Mouse (Mus musculus) layer of hippocampus, adult 2 months (tissue): ENCODE measurements around the gene Gfap. TPM values are rescaled to one million over a fixed set of nuclear protein-coding genes. Genes with fewer than 3 reads are reported as not detected.

Source experiments
- DNase-seq, 2 experiments: peaks; one replicate each; pipeline ENCODE4 v3.0.0; 2022; ENCODE audit warnings: low spot score in 2 of 2
- H3K27ac ChIP-seq: fragments of 200-600 bp; 2 replicates; pipeline ENCODE4 v1.8.1; 2022
- H3K4me3 ChIP-seq: fragments of 200-600 bp; 2 replicates; pipeline ENCODE4 v1.8.1; 2022; ENCODE audit warnings: mild to moderate bottlenecking
- CTCF ChIP-seq: fragments of 200-600 bp; conservative IDR thresholded peaks from 2 replicates; pipeline ENCODE4 v1.8.1; 2022; ENCODE audit warnings: antibody characterized with exemption, mild to moderate bottlenecking, moderate library complexity
- total RNA-seq, 2 experiments: library from RNA; stranded (reverse); gene quantifications; 2 replicates each; pipeline ENCODE4 v1.2.3; 2021

The Gfap gene
- total RNA-seq, 2 experiments from 2014 or later, result 332 to 341 TPM

DNA sequence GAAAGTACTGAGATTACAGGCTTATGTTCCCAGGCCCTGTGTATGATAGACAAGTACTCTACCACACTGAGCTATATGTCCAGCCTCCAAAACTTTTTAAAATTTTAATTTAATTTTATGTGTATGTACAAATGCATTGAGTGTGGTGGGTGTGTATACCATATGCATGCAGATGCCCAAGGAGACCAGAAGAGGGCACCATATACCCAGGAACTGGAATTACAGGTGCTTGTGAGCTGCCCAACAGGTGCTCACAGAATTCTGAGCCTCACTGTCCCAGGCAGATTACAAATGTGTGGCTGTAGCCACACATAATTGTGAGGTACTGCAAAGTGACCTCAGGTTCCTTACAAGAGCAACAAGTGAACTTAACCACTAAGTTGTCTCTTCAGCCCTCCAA is 47.0 kb downstream of the Gfap start:
- peak; percentile 75 for TF ChIP-seq CTCF
- H3K4me3 ChIP-seq, result no peak overlapping the region
- H3K27ac ChIP-seq, result no peak overlapping the region
- DNase-seq, result no peak

DNA sequence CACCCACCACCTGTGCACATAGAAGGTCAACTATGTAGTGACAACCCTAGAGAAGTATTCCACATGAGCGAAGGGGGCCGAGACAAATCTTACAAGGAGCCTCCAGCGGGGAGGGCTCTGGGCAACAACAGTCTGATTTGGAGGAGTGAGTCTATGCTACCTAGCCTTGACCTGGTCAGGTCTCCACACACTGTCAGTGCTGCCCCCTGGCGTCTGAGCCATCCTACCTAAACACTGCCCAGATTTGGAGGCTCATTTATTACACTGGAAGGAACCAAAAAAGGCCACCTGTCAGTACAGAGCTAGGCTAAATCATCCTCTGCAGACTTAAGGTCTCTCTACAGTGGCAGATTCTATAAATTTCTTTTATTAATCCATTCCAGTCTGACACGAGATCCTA is 48.8 kb downstream of the Gfap start:
- no peak overlapping the region for H3K4me3 ChIP-seq
- peak; percentile 79 for TF ChIP-seq CTCF
- H3K27ac ChIP-seq, result no peak overlapping the region
- DNase-seq, result peak in 1 of 2 experiments; percentile 33

DNA sequence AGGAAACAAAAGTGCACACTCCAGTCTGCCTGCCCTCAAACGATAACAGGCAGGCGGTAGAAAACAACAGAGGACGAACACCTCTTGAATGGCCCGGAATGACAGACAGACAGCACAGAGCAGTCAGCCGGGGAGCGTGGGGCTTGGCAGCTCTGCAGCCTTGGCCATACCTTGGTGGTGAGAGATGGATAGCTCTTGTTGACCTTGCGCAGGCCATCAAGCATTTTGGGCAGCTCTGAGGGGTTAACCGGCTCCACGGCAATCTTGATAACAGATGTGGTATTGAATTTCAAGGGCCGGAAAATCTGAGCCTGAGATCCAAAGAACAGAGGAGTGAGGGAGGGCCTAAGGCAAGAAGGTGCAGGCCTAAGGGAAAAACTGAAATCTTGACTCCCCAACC is 54.8 kb downstream of the Gfap start:
- no peak for TF ChIP-seq CTCF
- H3K4me3 ChIP-seq, result no peak overlapping the region

DNA sequence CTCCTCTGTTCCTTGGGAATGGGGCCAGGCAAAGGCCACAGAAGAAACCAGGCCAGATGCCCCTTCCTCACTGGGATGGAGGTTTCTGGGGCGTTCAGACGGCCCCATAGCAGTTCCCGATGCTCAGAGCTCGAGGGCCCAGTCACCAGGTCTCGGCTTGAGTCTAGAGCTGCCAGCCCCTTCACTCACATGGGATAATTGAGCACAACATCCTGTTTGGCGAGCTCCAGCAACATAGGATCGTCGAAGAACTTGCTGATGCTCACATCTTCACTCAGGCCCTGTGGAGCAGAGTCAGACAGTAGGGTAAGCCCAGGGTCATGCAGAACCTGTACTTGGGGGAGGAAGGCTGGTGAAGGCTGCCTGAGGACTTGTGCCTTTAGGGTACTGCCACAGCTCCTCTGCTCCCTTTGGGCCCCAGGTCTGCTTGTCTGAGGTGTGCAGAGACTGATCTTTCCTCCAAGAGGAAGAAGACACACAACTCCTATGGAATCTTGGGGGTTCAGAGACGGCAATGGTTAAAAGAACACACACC is 62.0 kb downstream of the Gfap start:
- DNase-seq, result no peak
- TF ChIP-seq CTCF, result no peak
- H3K4me3 ChIP-seq, result no peak overlapping the region
- H3K27ac ChIP-seq, result no peak overlapping the region; the same call in 1 of the 2 replicates

More for the DNA sequence above, 54.8 kb downstream of the Gfap start:
- H3K27ac ChIP-seq, result no peak overlapping the region
- DNase-seq, result no peak

DNA sequence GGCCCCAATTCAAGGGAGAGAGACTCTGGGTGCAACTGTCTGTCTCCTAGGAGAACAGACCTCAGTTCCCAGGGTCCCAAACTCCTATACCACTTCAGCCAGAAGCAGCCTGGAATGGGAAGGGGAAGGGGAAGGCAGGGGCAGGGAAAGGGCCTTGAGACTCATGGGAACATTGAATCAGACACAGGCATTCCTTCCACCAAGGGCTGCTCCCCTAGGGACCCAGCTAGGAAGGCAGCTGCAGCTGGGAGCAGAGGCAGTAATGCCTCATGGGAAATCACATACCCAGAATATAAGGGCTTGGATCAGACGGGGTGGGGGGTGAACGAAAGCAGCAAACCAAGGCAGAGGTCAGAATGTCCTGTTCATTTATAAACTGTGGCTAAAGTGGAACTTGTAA is 62.6 kb downstream of the Gfap start:
- Histone ChIP-seq H3K27ac (no peak overlapping the region), H3K4me3 (no peak overlapping the region)
- no peak for DNase-seq
- TF ChIP-seq CTCF, result no peak

DNA sequence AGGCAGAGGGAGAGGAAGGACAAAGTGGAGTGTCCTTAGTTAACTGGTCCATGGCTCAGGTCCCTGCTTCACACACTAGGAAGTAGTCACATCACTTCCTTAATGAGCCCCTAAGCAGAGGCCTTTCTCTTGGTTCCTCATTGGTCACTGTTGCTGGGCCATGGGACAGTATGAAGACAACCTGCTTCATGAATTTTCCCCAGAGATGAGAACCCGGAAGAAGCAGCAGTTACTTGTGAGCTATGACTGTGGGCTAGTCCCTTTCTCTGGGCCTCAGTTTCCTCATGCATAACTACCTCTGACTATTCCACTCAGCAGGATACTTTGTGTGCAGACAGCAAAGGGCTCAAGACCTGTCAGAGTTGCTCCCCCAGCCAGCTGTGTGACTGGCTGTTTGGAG is 63.3 kb downstream of the Gfap start:
- DNase-seq, result no peak
- no peak for TF ChIP-seq CTCF
- no peak overlapping the region for H3K27ac ChIP-seq
- H3K4me3 ChIP-seq, result no peak overlapping the region

Other genes starting within 250 kb of the Gfap start
- not detected for gene Meioc, start 237.2 kb downstream of the Gfap start, total RNA-seq
- gene Ccdc43, start 203.1 kb downstream of the Gfap start, total RNA-seq, result 10 to 100 TPM; 33.5 to 44.7 TPM
- gene Adam11, start 139.5 kb downstream of the Gfap start, total RNA-seq, result 100 to 1,000 TPM; 192 to 212 TPM
- gene Gjc1, start 81.2 kb downstream of the Gfap start, total RNA-seq, result 1 to 10 TPM; 4.7 TPM
- gene Higd1b, start 65.1 kb downstream of the Gfap start, total RNA-seq, result 1 to 10 TPM; 3.5 to 4.5 TPM
- 100 to 1,000 TPM; 129 to 139 TPM for gene Eftud2, start 19.9 kb downstream of the Gfap start, total RNA-seq
- 1 to 10 TPM; 1.5 to 3.0 TPM for gene Ccdc103, start 19.7 kb downstream of the Gfap start, total RNA-seq
- gene Fam187a, start 15.7 kb downstream of the Gfap start, total RNA-seq, result under 1 TPM in 1 of 2 experiments, not detected in 1; 0.37 TPM
- gene Kif18b, start 24.2 kb upstream of the Gfap start, total RNA-seq, result under 1 TPM; 0.27 to 0.74 TPM
- 10 to 100 TPM; 17.5 to 18.5 TPM for gene C1ql1, start 45.8 kb upstream of the Gfap start, total RNA-seq
- gene Nmt1, start 127.3 kb upstream of the Gfap start, total RNA-seq, result 100 to 1,000 TPM; 169 to 173 TPM
- 10 to 100 TPM; 77.1 to 80.3 TPM for gene Dcakd, start 127.4 kb upstream of the Gfap start, total RNA-seq
- 10 to 100 TPM in 1 of 2 experiments, 1 to 10 TPM in 1; 9.3 to 10.2 TPM for gene Plcd3, start 200.7 kb upstream of the Gfap start, total RNA-seq
- gene Acbd4, start 200.8 kb upstream of the Gfap start, total RNA-seq, result 10 to 100 TPM; 87.1 to 91.0 TPM
- 10 to 100 TPM; 48.5 to 50.8 TPM for gene Hexim1, start 215.3 kb upstream of the Gfap start, total RNA-seq
- gene Hexim2, start 231.5 kb upstream of the Gfap start, total RNA-seq, result 10 to 100 TPM in 1 of 2 experiments, 1 to 10 TPM in 1; 9.7 to 16.0 TPM